Mouse (Mus musculus): ENCODE results near the gene Nbeal2.

Nbeal2 gene

DNA sequence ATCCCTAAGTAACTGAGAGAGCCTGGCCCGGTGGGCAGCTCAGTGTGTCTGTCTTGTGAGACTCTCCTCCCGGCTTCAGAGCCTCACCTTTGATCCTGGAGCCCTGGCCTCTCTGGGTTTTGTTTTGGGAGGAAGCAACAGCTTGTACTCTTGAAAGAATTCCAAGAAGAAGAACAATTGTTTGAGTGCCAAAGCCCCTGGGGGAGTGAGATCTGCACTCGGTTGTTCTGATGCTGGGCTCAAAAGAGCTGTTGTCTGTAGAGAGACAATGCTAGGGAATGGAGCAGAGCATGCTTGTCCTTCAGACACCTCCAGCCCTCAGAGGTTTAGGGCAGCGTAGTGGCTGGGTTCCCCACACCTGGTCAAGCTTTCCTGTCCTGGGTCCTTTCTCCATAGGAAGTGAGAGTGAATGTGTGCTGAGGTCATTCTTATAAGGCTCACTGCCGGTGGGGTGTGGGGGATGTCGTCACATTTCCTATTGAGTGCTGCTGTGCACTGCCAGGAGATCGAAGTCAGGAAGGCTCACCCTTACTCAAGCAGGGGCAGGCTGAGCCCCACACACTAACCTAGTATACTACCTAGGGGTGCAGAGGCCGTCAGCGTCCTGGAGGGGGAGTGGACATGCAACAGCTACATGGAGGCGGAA, 19.3 kb upstream of the Nbeal2 start:
- no peak for DNase-seq

DNA sequence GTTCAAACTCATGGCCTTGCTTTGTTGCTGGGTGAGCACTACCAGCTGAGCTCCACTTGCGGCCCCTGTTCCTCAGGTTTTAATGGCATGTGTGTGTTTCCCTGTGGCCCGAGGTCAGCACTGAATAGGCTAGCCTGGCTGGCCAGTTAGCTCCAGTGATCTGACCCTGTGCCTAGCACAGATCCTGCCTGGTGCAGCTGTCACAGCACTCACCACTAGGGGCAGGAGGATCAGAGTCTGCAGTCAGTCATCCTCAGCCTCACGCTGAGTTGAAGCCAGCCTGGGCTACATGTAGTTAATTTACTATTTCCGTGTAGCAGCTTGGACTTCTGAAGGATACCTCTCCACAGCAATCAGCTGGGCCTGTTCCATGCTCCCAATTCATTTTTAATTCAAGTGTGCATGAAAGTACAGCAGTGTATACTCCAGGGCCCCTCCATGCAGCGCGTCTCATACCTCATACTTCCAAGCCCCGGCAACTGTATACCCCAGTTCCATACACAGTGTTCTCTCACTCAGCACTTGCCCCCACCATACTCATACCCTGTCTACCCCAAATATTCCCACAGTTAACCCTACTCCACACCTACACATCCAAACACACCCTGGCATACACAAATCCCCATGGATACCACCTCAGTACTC, 18.6 kb upstream of the Nbeal2 start:
- DNase-seq, result peak in 1 of 2 experiments; percentile 40

DNA sequence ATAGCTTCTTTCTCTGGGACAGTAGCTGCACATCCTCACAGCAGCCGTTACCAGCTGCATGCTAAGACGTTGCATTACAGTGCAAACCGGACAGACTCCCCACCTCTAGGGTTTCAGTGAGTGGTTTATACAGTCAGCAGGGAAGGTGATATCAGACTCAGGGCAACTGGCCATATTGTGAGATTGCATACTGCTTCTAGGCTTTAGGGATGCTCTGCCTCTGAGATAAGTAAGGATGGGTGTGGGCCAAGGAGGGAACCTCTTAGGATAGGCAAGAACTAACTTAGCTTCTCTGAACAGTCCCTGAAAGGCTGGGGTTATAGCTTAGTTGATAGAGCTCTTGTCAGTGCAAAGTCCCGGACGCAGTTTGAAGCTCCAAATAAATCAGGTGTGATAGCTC, 15.8 kb upstream of the Nbeal2 start:
- DNase-seq, result no peak

DNA sequence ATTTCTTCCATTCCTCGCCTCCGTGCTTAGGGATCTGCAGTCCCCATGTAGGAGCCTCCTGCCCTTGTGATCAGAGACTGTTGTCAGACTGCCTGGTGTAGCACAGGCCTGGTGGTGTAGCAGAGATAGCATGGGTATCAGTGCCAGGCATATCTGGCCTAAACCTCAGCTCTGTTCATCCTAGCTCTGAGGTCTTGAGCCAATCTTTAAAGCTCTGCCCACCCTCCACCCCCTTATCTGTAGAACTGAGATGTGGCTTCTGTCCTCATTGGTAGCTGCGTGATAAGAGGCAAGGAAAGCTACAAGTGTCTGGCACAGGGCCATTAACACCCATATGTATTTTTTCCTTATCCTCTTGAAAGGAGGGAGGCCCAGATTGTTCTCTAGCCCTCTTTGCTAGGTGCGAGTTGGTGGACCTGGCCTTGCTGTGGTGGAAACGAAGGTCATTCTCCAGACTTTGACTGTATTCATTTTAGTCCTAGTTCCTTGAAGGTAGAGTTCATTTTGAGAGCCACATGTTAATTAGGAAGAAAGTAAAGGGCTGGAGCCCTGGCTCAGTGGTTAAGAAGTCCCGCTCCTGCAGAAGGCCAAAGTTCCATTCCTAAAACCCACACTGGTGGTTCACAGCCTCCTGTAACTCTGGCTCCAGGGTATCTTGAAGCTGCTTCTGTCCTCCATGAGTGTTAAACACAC, 14.8 kb upstream of the Nbeal2 start:
- DNase-seq, result no peak

DNA sequence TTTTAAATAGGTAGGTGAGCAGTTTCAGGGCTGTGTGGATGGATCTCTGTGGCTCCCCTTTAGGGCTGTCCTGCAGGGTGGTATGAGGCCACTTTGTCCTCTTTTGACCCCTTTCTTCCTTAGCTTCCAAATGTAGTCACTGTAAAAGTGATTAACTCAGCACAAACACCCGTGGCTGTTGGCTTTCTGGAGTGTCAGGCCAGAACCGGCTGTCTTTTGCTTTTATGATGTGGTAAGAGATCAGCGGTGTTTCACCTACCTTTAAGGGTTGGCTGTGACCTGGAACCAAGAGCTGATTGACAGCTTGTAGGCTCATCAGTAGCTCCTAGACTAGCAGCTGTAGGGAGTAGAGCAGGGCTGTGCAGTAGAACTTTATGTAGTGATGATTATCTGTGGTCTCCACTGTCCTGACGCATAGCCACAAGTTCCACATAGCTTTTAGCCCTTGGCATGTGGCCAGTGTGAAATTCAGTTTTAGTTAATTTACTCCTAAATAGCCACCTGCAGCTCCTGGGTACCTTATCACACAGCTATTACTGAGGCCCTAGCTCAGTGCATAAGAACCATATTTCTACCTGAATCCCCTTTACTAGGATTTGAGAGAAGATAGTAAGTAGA, 13.4 kb upstream of the Nbeal2 start:
- no peak for DNase-seq

DNA sequence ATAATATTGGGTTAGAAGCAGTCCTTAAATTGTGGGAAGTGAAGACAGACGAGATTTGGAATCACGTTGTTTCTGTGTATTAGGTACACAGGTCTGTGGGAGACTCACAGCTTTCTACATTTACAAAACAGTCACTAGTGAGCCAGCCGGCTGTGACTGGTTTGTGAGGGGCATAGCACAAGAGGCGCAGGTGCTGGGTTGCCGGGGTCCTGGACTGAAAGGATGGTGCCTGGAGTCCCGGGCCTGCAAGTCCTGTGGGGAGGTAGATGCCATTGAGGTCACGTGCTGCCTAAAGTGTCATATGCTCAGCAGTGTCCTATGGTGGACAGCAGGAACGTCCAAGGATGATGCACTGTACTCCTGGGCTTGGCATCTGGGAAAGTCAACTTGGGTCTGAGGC, 12.4 kb upstream of the Nbeal2 start:
- no peak for DNase-seq

DNA sequence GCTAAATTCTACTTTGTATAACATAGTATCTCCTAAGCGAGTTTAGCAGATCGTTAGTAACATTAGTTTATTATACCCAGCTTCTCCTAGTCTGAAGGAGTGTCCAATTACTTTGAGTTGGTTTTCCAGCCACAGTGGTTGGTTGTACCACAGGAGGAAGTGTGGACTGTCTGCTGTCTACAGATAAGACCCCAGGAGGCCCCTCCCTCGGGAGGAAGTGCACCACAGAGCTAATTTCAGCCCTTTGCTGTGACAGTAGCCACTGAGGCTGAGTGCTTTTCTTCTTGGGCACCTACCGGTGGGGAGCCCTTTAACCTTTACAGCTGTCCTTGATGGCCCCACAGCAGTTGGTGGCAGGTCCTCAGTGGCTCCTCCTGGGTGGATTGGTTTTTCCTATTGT, 12.0 kb upstream of the Nbeal2 start:
- peak; percentile 43 to 54 for DNase-seq

DNA sequence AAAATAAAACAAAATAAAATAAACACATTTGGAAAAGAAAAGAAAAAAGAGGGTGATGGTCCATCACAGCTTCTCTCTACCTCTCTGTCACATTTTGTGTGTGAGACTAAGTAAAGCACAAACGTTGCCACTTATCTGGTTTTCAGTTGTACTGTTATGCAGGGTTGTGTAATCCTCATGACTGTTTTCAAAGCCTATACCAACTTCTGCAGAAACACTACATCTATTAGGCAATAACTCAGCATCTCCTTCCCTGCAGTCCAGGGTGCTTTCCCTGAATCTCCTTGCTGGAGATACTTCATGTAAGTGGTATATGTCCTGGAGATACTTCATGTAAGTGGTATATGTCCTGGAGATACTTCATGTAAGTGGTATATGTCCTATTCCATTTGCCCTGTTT, 8.9 kb upstream of the Nbeal2 start:
- no peak for DNase-seq

DNA sequence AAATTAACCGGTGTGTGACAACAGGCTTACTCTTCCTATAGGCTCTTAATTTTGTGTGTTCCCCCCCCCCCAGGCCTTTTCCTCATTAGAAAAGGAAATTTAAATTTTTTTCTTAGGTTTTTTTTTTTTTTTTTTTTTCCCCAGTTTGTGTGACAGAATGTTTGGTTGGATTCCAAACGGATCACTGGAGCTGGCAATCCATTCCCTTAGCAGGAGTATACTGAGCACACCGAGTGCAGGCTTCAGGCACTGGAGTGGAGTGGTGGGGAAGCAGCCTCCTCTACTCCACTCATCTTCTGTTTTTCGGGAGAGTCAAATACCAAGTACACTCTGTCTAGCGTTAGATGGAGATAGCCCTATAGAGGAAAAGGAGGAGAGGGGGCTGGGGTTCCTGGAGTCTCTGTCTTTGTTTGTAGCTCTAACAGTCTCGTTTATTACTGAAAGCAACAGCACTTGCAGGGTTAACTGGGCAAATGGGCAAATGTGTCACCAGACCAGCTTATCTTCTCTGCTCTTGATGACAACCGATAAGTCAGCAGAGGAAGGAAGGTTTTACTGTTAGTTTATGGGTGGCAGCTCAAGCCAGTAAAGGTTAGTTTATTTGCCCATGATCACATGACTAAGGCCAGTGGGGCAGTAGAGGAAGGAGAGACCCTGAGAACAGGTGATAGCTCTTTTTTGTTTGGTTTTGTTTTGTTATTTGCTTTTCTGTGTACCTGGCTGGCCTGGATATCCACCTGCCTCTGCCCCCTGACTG, 7.1 kb upstream of the Nbeal2 start:
- DNase-seq, result no peak

DNA sequence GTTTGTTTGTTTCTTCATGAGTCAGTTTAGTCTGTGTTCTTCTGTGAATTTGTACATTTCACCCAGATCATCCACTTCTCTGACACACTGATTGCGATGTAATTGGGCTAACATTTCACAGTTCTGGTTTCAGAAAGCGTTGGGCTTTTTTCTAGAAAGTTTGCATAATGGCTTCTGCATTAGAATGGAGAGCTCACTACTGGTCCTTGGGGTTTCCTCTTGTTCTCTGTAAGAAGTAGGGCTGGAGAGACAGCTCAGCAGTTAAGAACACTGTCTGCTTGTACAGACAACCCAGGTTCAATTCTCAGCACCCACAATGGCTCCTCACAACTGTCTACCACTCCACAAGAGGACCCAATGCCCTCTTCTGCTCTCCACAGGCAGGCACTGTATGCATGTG, 6.2 kb upstream of the Nbeal2 start:
- DNase-seq, result no peak

DNA sequence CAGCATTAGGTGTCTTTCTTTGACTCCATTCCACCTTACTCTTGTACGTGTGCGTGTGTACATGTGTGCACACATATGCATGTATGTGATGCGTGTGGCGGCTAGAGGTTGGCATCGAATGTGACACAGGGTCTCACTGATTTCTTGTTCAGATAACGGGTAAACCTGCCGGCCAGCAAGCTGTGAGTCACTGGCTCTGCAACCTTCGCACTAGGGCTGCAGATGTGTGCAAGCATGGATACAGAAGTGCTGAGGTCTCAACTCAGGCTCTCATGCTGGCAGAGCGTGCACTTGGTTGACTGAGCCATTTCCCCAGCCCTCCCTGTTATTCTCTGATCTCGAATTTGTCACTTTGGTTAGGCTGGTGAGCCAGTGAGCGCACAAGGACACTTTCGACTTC, 5.6 kb upstream of the Nbeal2 start:
- DNase-seq, result no peak

DNA sequence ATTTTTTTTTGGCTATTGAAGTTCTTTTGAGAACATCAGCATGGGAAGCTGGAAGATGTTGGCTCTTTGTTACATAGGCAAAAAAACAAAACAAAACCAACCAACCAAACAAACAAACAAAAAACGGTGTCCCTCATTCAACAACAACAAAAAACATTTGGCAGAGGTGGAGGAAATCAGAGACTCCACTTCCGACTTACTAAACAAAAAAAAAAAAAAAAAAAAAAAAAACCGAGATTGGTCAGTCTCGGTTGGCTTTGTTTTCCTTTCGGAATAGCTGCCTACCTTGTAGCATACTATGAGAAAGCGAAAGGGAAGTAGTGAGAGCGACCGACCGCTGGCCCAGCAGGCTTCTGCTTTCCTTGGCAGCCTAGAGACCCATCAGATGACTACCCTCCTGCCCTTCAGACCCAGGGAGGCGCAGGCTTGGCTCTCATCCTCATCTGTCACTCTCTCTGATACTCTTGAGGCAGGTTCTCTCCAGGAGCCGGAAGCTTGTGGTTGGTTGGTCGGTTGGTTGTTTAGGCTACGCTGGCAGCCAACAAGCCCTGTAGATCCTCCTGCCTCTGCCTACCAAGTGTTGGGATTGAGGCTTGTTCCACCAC, 3.6 kb upstream of the Nbeal2 start:
- peak; percentile 49 to 50 for DNase-seq

DNA sequence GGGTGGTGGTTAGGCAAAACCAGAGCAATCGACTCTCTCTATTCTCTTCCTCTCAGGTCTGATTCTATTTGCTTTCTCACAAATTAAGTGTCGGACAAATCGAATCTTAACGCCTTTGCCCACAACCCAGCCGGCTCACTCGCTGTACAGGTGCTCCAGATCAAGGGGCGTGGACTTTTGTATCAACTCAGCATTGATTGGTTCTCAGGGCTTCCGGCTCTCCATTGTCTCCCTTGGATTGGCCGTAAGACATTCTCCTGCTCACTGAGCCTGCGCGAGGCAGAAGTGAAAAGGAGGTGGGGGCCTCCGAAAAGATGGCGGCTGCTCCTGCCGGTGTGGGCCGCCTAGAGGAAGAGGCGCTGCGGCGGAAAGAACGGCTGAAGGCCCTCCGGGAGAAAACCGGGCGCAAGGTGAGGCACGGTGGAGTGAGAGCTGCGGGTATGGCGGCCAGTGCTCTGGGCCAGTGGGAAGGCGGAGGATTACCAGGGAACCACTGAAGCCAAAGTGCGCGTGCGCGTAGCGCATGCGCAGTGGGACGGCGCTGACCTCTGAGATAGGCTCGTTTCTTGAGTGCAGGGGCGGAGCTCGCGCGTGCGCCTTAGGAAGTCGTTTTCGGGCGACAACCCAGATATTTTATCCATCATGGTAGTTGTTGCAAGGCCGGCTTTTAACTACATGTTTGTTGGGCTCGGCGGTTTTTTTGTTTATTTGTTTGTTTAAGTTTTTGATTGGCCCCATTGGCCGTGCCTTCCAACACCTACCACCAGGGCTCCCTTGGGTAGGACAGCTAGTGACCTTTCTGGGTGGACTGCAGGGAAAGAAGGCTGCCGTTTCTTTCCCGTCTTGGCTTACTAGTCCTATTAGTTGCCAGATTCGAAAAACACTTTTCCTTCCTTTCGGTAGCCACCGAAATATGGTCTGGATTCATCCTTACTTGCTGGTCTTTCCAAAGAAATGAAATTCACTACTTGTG, 2.6 kb upstream of the Nbeal2 start, which contains the start of gene Ccdc12:
Gene Ccdc12, plus strand, starts transcription at position 255 of the 973 bp plus-strand sequence.
- DNase-seq, result peak; percentile 91 to 94

DNA sequence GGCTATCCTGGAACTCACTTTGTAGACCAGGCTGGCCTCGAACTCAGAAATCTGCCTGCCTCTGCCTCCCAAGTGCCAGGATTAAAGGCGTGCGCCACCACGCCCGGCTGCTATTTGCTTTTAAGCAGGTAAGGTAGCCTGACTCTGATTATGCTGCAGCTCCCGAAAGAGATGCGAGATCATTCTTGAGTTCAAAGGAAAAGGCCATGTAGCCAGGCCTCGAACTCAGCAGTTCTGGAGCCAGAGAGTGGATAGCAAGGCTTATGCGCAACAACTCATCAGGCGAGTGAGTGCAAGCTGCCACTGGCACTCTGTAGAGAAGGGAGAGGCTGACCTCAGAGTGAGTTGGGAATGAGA, 1.7 kb upstream of the Nbeal2 start:
- no peak for DNase-seq

DNA sequence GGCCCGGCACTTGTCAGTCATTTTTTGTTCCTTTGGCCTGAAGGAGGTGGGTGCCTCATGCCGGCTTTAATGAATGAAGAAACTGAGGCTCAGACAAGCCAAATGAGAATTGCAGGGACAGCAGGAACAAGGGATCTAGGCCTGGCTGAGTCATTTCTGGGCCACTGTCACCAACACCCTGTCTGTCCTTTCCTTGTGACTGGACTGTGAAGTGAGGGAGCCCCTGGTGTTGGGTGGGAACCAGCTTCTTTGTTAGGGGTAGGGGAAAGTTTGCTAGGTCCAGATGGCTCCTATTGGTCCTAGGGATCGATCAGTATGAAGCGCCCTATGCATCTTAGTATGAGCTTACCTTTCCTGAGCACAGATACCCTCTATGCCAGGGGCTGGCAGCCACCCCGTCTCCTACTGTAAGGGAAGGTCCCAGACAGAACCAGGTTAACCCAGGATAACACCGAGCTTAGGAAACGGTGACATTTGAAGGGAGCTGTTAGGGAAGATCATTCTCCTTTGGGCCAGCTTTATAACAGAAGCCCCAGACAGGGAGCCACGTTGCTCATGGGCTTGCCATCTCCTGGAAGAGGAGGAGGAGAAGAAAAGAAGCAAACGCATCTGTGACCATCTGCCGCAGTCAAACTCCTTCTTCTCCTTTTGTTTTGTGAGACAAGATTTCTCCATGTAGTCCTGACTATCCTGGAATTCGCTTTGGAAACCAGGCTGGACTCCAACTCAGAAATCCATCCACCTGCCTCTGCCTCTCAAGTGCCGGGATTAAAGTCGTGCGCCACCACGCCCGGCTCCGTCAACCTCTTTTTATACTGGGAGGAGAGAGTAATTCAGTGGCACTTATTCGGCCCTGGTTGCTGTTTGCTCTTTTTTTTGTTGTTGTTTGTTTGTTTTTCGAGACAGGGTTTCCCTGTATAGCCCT, 1.0 kb upstream of the Nbeal2 start:
- no peak for DNase-seq

DNA sequence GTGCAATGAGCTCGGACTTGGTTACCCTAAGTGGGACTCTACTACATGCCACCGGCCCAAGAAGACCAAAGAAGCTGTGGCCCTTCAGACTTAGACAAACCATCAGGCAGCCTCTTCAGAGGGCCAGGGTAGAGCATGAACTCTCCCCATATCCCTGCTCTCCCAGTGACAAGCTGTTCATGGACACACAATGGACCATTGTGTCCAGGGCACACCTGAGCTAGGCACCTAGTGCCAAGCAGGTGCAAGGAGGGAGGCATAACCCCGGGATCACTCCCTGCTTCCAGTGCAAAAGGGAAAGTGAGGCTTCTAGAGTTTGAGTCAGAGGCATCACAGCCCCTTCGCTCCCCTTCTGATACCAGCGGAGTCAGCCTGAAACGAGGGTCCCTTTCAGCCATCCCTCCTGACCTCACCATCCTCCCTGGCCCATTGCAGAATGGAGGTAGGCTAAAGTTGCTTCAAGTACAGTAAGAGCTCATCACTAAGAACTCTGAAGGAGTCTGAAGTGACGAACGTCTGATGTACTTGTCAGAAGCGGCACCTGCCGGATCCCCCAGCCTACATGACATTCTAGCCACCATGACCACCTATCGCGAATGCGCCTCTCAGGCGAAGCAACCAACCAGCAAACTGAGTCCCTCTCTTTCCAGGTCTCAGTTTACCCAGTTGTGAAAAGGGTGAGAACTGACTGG, 852 bp downstream of the Nbeal2 start:
- DNase-seq, result no peak

DNA sequence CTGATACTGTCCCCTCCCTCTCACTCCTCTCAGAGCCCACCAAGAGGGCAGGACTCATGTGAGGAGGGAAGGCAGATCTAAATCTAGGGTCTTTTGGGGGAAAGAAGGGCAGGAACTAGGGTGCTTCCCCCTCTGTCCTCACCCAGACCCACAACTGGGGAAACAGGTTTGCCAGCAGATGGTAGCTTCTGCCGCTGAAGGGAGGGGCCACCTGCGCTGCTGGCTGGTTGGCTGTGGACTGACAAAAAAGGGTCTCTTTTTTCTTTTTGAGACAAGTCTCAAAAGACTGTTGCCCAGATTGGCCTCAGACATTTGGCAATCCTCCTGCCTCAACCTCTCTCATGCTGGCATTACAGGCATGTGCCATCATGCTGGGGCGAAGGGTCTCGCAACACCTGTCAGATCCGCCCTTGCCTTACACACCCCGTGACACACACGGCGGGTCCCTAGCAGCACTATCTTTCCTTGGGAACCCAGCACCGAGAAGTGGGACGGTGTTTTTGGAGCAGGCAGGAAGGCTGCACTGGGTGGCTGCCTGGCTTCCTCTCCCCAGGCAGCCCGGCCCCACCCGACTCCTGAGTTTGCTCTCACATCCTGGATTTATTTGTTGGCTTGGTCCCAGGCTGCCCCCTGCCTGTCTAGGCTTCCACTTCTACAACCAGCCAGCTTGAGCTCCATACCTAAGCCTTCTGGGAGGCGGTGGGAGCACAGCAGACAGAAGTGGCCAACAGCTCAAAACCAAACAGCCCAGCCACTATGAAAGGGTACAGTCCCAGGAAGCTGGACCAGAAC, 1.8 kb downstream of the Nbeal2 start:
- DNase-seq, result peak in 1 of 2 experiments; percentile 46

DNA sequence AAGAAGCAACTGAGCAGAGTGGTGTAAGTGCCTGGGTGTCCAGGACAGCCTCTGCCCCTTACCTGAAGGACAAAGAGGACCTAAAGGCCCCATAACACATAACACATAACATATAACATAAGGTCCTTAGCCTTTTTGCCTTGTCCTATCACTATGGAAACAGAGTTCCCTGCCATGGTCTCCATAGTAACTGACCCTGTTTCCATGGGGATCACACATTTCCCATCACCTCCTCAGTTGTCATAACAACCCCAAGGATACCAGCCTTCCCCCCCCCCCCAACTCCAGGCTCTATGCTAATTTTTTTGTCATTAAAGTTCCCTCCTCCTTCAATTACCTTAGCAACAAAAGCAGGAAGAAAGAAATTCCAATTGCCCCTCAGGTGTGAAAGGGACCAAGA, 4.2 kb downstream of the Nbeal2 start:
- no peak for DNase-seq

DNA sequence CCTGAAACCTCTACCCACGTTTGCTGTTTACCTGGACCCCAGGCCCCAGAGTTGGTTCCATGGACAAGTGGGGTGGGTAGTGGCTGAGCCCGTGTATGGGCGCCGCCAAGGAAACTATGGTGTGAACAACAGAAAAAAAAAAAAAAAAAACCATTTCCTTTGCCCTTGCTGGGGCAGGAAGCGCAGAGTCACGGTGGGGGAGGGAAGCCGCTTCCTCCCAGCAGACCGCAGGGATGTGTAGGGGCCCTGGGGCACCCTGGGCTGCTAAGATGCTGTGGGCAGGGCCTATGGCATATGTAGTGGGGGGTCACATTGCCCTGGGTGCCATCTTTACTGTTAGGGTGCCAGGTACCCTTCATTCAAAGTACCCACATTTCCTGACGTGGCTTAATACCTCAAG, 8.7 kb downstream of the Nbeal2 start:
- DNase-seq, result peak; percentile 67 to 70
